Mouse (Mus musculus) embryonic fibroblast, embryonic 13.5 days (primary cell): ENCODE measurements around the gene Cfap77.

Source experiments
- CTCF ChIP-seq: IDR thresholded peaks from 2 replicates; pipeline ENCODE4 v1.5.1; 2011; ENCODE audit warnings: mild to moderate bottlenecking, control low read depth, low read length, moderate library complexity, borderline replicate concordance; ENCODE audit not compliant: insufficient read depth
- POLR2A ChIP-seq: IDR thresholded peaks from 2 replicates; pipeline ENCODE4 v1.6.1; 2011; ENCODE audit warnings: low read depth, mild to moderate bottlenecking, control low read depth, low read length, moderate library complexity

DNA sequence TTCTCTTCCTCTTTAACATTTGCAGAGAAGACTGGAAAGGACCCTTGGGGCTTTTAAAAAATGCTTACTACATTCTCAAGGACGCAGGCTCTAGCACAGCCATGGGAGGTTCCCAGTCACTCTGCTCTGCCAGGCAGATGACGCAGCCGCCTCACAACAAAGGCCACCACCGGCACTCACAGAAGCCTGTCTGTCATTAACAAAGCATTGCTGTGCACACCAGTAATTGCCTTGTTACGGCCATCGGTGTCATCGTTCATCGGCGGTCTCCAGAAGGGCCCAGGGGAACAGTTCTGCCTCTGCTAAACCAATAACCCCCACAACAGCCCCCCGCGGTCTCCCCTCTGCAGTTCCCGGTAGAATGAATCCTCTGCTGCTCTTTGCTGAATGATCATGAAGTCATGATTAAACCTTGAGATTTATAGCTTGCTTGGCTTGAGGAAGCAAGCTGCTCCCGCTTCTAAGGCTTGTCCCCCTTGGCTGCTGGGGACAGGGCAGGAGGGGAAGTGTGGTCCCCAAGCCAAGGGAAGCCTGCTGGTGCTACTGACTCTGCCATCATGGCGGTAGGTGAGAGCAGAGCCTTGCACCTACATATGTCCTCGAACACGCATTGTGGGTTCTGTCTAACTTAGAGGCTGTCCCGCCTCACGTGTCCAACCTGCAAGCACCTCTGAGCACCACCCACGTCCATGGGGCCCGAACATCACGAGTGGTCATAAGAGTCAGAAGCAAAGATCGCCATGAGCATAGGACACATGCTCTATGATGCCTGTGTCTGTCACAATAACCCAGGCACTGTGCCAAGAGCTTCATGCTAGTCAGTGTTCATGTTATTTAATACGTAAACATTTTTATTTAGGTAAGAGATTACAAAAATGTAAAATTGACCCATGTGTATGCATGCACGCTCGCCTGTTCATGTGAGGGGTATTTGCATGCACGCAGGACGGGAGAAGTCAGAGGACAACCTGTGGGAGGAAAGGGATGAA, 38.0 kb downstream of the Cfap77 start:
- TF ChIP-seq CTCF (no peak), POLR2A (no peak)
